Mouse (Mus musculus) kidney, adult 2 months (tissue): Measurements from ENCODE around the gene Epas1.

Experiments used
- CTCF ChIP-seq: fragments of 200-500 bp; conservative IDR thresholded peaks from 2 replicates; pipeline ENCODE4 v1.5.1; 2011; ENCODE audit warnings: low read depth, mild to moderate bottlenecking, control low read depth, low read length, moderate library complexity, mixed read lengths; ENCODE audit not compliant: insufficient read depth, insufficient read length
- POLR2A ChIP-seq: fragments of 200-500 bp; IDR thresholded peaks from one replicate; pipeline ENCODE4 v1.6.1; 2011; ENCODE audit warnings: low read depth, low read length, control low read depth

DNA sequence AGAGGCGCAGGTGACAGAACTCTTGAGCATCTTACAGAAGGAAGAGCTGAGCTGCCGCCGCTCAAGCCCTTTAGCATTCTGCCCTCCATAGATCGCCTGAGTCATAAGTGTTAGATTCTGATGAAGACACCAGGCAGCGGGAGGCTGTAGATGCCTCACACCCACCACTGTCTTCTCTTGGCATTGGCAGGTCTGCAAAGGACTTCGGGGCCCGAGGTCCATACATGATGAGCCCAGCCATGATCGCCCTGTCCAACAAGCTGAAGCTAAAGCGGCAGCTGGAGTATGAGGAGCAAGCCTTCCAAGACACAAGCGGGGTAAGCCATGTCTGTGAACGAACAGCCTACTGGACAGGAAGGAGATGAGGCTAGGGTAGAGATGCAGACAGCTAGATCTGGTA, 75.0 kb downstream of the Epas1 start:
- TF ChIP-seq CTCF, result no peak
- TF ChIP-seq POLR2A, result no peak
